Mouse (Mus musculus) lung, postnatal 0 days (tissue): ENCODE measurements around the gene Gpn2. TPM values are rescaled to one million over a fixed set of nuclear protein-coding genes. Genes with fewer than 3 reads are reported as not detected.

Source experiments
- ATAC-seq: fragments of 200-750 bp; cut with Nextera tagmentation; 2 replicates; pipeline ENCODE4 v1.8.0; 2017; ENCODE audit warnings: moderate library complexity
- DNase-seq: peaks from one replicate; pipeline ENCODE4 v3.0.0-alpha.2; 2016; ENCODE audit warnings: low spot score
- H3K27ac ChIP-seq: fragments of 300-500 bp; sonication (generic); 2 replicates; pipeline ENCODE4 v1.5.1; 2014; ENCODE audit warnings: antibody characterized with exemption, mild to moderate bottlenecking, low read length, mixed read lengths
- H3K27me3 ChIP-seq: fragments of 300-500 bp; sonication (generic); replicated peaks from 2 replicates; pipeline ENCODE4 v1.6.1; 2014; ENCODE audit warnings: low read length, mixed read lengths; ENCODE audit not compliant: insufficient read depth
- H3K36me3 ChIP-seq: fragments of 300-500 bp; sonication (generic); 2 replicates; pipeline ENCODE4 v1.6.1; 2014; ENCODE audit warnings: low read length, mixed read lengths; ENCODE audit not compliant: insufficient read depth
- H3K4me1 ChIP-seq: fragments of 300-500 bp; sonication (generic); 2 replicates; pipeline ENCODE4 v1.6.1; 2014; ENCODE audit warnings: antibody characterized with exemption, low read depth, low read length, mixed read lengths; ENCODE audit not compliant: insufficient read depth
- H3K4me2 ChIP-seq: fragments of 300-500 bp; sonication (generic); replicated peaks from 2 replicates; pipeline ENCODE4 v1.6.1; 2014; ENCODE audit warnings: low read depth, mild to moderate bottlenecking, low read length, moderate library complexity, mixed read lengths
- H3K4me3 ChIP-seq: fragments of 300-500 bp; sonication (generic); 2 replicates; pipeline ENCODE4 v1.5.1; 2014; ENCODE audit warnings: low read depth, low read length
- H3K9ac ChIP-seq: fragments of 300-500 bp; sonication (generic); replicated peaks from 2 replicates; pipeline ENCODE4 v1.6.1; 2014; ENCODE audit warnings: low read depth, mild to moderate bottlenecking
- H3K9me3 ChIP-seq: fragments of 300-500 bp; sonication (generic); 2 replicates; pipeline ENCODE4 v1.6.1; 2016; ENCODE audit warnings: low read length, mixed read lengths
- CTCF ChIP-seq: IDR thresholded peaks from 2 replicates; pipeline ENCODE4 v1.5.1; 2016; ENCODE audit warnings: antibody characterized with exemption, mild to moderate bottlenecking
- EP300 ChIP-seq: IDR thresholded peaks from 2 replicates; pipeline ENCODE4 v1.6.1; 2016; ENCODE audit warnings: antibody characterized with exemption, mild to moderate bottlenecking, control low read depth
- WGBS: fragments of 180-500 bp; shearing (Covaris S2); extraction: QIAGEN DNeasy Blood & Tissue Kit; methylation state at CpG from one replicate; pipeline ENCODE4 v1.1.7; 2014; 5-methylcytosine and 5-hydroxymethylcytosine counted together
- polyA plus RNA-seq: library from polyadenylated mRNA; unstranded; fragments of >200 nt; fragmentation: Nextera tagmentation; extraction: Ambion mirVana; gene quantifications from 2 replicates; pipeline ENCODE4 v1.2.1, GENCODE M21; 2015

Gpn2 gene
- polyA plus RNA-seq, 1 experiment from 2014 or later = 17.6 TPM

GRCm38 (mm10) chr4:133605330-133605729 lies 21.2 kb downstream of the Gpn2 start:
- DNase-seq = peak; percentile 77
- Histone ChIP-seq H3K9ac (no peak overlapping the region), H3K4me3 (no peak overlapping the region), H3K9me3 (no peaks in the 10 kb centered on the region), H3K4me2 (0 out of 2 replicates have a peak overlapping the region, but pooled peaks have one; percentile 8), H3K27me3 (no peaks in the 10 kb centered on the region), H3K36me3 (peaks cover 19% of the 10 kb centered on the region; the same call in 1 of the 2 replicates), H3K4me1 (peaks cover 6% of the 10 kb centered on the region), H3K27ac (peak overlapping the region; percentile 51; the same call in 1 of the 2 replicates)
- WGBS = 50% methylated on average over 9 of the region's 9 CpGs
- peak; percentile 54 for ATAC-seq
- no peak for TF ChIP-seq CTCF
- no peak for TF ChIP-seq EP300

- DNase-seq (no peak), ATAC-seq (no peak)
- Histone ChIP-seq H3K9me3 (no peaks in the 10 kb centered on the region), H3K27ac (no peak overlapping the region), H3K4me1 (peaks cover 6% of the 10 kb centered on the region), H3K4me2 (no peak overlapping the region), H3K4me3 (no peak overlapping the region), H3K27me3 (no peaks in the 10 kb centered on the region), H3K36me3 (peaks cover 23% of the 10 kb centered on the region), H3K9ac (no peak overlapping the region)
- WGBS = 72% methylated on average over 10 of the region's 10 CpGs
- TF ChIP-seq EP300 (no peak), CTCF (no peak)
These were observed 23.1 kb downstream of the Gpn2 start for GRCm38 (mm10) chr4:133607284-133607683.

DNA sequence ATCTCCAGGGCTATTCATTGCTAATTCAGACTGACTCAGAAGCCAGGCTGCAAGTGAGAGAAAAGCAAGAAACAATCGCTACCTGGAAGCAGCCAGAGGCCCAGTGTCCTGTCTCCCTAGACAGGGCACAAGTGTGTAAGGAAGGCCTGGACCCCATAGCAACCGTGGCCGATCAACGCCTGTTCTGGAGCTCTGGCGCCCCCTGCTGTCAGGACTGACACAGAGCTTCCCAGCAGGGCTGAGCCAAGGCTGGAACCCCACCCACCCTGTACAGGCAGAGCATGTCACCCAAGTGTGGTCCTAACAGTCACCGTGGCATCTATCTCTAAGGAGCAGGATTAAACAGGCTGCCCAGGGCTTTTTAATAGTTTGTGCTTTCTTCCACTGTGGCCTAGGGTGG lies 25.6 kb downstream of the Gpn2 start:
- Histone ChIP-seq H3K4me3 (no peak overlapping the region), H3K36me3 (peaks cover 24% of the 10 kb centered on the region), H3K4me1 (0 out of 2 replicates have a peak, but pooled peaks cover 3% of the 10 kb centered on the region), H3K4me2 (no peak overlapping the region), H3K27me3 (no peaks in the 10 kb centered on the region), H3K27ac (no peak overlapping the region), H3K9ac (no peak overlapping the region), H3K9me3 (no peaks in the 10 kb centered on the region)
- WGBS = 15% methylated on average over 6 of the region's 6 CpGs
- ATAC-seq (peak; percentile 30), DNase-seq (peak; percentile 85)
- TF ChIP-seq CTCF (peak; percentile 95), EP300 (no peak)

DNA sequence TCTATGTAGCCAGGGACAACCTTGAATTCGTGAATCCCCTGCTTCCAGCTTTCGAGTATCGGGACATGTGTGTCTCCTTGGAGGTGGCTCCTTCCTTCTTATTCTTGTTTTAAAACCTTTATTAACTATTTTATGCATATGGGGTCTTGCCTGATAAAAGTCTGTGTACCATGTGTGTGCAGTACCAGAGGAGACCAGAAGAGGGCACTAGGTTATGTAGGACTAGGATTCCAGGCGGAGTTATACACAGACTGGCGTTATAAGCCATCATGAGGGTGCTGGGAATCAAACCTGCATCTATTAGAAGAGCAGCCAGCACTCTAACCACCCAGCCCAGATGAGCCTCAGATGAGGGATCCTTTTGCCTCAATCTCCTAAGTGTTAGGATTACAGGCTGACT lies 27.7 kb downstream of the Gpn2 start:
- no peak overlapping the region for H3K4me2 ChIP-seq
- WGBS = 97% methylated on average over 5 of the region's 5 CpGs
- no peak overlapping the region for H3K9ac ChIP-seq
- no peaks in the 10 kb centered on the region for H3K9me3 ChIP-seq
- no peak overlapping the region for H3K4me3 ChIP-seq
- H3K36me3 ChIP-seq = peaks cover 19% of the 10 kb centered on the region
- H3K4me1 ChIP-seq = no peaks in the 10 kb centered on the region
- peak; percentile 49 for TF ChIP-seq CTCF
- no peak for TF ChIP-seq EP300
- no peak overlapping the region for H3K27ac ChIP-seq
- ATAC-seq (no peak), DNase-seq (no peak)
- no peaks in the 10 kb centered on the region for H3K27me3 ChIP-seq

GRCm38 (mm10) chr4:133612416-133612815 lies 28.3 kb downstream of the Gpn2 start:
- Histone ChIP-seq H3K9me3 (no peaks in the 10 kb centered on the region), H3K4me2 (no peak overlapping the region), H3K4me1 (no peaks in the 10 kb centered on the region), H3K9ac (no peak overlapping the region), H3K36me3 (peaks cover 19% of the 10 kb centered on the region), H3K27me3 (no peaks in the 10 kb centered on the region), H3K27ac (no peak overlapping the region), H3K4me3 (no peak overlapping the region)
- no peak for ATAC-seq
- TF ChIP-seq CTCF (peak; percentile 38), EP300 (no peak)
- 98% methylated on average over 7 of the region's 7 CpGs for WGBS
- DNase-seq = no peak

DNA sequence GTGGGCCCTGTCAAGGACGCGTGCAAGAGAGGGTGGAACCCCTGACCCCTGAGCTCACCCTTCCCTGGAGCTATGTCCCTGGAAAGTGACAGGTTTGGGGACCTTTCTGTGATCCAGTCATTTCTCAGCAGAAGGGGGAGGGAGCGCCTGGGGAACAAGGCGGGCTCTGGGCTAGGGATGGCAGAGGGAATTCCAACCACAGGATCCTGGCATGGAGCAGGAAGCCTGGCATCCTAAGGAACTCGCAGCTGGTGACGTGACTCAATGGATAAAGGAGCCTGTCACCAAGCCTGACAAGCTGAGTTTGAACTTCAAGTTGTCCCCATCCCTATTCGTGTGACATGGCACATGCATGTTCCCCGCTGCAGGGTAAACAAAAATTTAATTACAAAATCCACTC lies 28.9 kb downstream of the Gpn2 start:
- Histone ChIP-seq H3K4me1 (no peaks in the 10 kb centered on the region), H3K9ac (no peak overlapping the region), H3K4me2 (no peak overlapping the region), H3K4me3 (no peak overlapping the region), H3K9me3 (no peaks in the 10 kb centered on the region), H3K36me3 (peaks cover 15% of the 10 kb centered on the region), H3K27me3 (no peaks in the 10 kb centered on the region), H3K27ac (peak overlapping the region; percentile 72; the same call in 1 of the 2 replicates)
- no peak for ATAC-seq
- no peak for TF ChIP-seq EP300
- TF ChIP-seq CTCF = no peak
- 95% methylated on average over 8 of the region's 8 CpGs for WGBS
- no peak for DNase-seq

DNA sequence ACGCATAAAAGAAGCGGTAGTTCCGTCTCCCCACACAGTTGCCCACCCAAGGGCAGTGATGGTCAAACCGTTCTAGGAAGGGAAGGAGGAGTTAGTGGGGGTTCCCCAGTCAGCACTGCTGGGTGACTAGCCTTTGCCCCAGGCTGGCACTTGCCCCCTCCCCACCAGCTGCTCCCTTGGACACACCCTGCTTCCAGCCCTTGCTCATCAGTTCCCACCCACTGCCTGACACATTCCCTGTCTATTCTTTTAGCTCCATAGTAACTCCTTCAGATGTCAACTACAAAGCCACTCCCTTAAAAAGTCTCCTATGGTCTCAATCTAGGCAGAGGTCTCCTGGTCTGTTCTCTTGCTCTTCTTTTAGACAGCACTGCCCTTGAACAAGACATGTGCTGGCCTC lies 29.7 kb downstream of the Gpn2 start:
- H3K27ac ChIP-seq = peak overlapping the region; percentile 72
- TF ChIP-seq CTCF = no peak
- no peak for TF ChIP-seq EP300
- no peak overlapping the region for H3K9ac ChIP-seq
- ATAC-seq = peak; percentile 10
- no peak overlapping the region for H3K4me3 ChIP-seq
- no peaks in the 10 kb centered on the region for H3K27me3 ChIP-seq
- no peak for DNase-seq
- WGBS = 94% methylated on average over 4 of the region's 4 CpGs
- H3K4me1 ChIP-seq = no peaks in the 10 kb centered on the region
- H3K4me2 ChIP-seq = no peak overlapping the region
- H3K9me3 ChIP-seq = no peaks in the 10 kb centered on the region
- peaks cover 10% of the 10 kb centered on the region for H3K36me3 ChIP-seq
